Mouse (Mus musculus) CH12.LX (cell line): Measurements from ENCODE around the gene Pip5kl1. TPM values are rescaled to one million over a fixed set of nuclear protein-coding genes. Genes with fewer than 3 reads are reported as not detected.

Experiments used
- DNase-seq: peaks from one replicate; pipeline ENCODE4 v3.0.0-alpha.2; 2013; ENCODE audit errors: extremely low read depth
- H3K27ac ChIP-seq: 2 replicates; pipeline ENCODE4 v1.5.1; 2012; ENCODE audit warnings: low read depth, mild to moderate bottlenecking, control low read depth, moderate library complexity; ENCODE audit not compliant: insufficient read depth
- H3K27me3 ChIP-seq: replicated peaks from 2 replicates; pipeline ENCODE3; 2012; ENCODE audit warnings: inconsistent platforms
- H3K36me3 ChIP-seq, 2 experiments: replicated peaks in 1 of 2; 2 replicates each; pipeline versions ENCODE3 to v1.6.1; 2012; ENCODE audit warnings: inconsistent platforms in 1 of 2, low read length in 1 of 2, mild to moderate bottlenecking in 1 of 2, mixed read lengths in 1 of 2, moderate library complexity in 1 of 2; ENCODE audit not compliant: control insufficient read depth in 1 of 2, insufficient read depth in 1 of 2
- H3K4me1 ChIP-seq, 2 experiments: 2 replicates each; pipeline ENCODE4 v1.6.1; 2012; ENCODE audit warnings: inconsistent platforms in 1 of 2, moderate library complexity in 1 of 2; ENCODE audit not compliant: insufficient read depth in 2 of 2, control insufficient read depth in 1 of 2
- H3K4me2 ChIP-seq: 2 replicates; pipeline ENCODE4 v1.6.1; 2012; ENCODE audit warnings: low read depth, mild to moderate bottlenecking, control low read depth; ENCODE audit not compliant: poor library complexity, insufficient read depth, severe bottlenecking
- H3K4me3 ChIP-seq, 3 experiments: fragments of 150-350 bp in 1 of 3; sonication (generic) in 1 of 3; replicated peaks in 1 of 3; 2 replicates each; pipeline versions ENCODE3 to v1.5.1; 2011 to 2012; ENCODE audit warnings: low read depth in 2 of 3, low read length in 2 of 3, mild to moderate bottlenecking in 2 of 3, moderate library complexity in 2 of 3, control low read depth in 1 of 3, improper control_type of control experiment in 1 of 3, inconsistent platforms in 1 of 3, mixed read lengths in 1 of 3; ENCODE audit not compliant: poor library complexity in 1 of 3
- H3K79me2 ChIP-seq: replicated peaks from 2 replicates; pipeline ENCODE4 v1.6.1; 2012; ENCODE audit warnings: mild to moderate bottlenecking, moderate library complexity; ENCODE audit not compliant: control insufficient read depth, poor library complexity, insufficient read depth, severe bottlenecking; ENCODE audit errors: extremely low read depth
- H3K9ac ChIP-seq: 2 replicates; pipeline ENCODE4 v1.6.1; 2012; ENCODE audit warnings: low read depth, mild to moderate bottlenecking, control low read depth, moderate library complexity; ENCODE audit not compliant: insufficient read depth
- H3K9me3 ChIP-seq: replicated peaks from 2 replicates; pipeline ENCODE3; 2012; ENCODE audit warnings: low read length, inconsistent platforms, mixed read lengths
- CHD2 ChIP-seq: IDR thresholded peaks from 2 replicates; pipeline ENCODE4 v1.6.1; 2011; ENCODE audit warnings: low read length, improper control_type of control experiment
- E2F4 ChIP-seq: IDR thresholded peaks from 2 replicates; pipeline ENCODE4 v1.6.1; 2011; ENCODE audit warnings: low read depth, low read length, improper control_type of control experiment; ENCODE audit not compliant: insufficient replicate concordance
- ELF1 ChIP-seq: IDR thresholded peaks from 2 replicates; pipeline ENCODE4 v1.6.1; 2014; ENCODE audit warnings: low read depth, mild to moderate bottlenecking, inconsistent platforms, low read length, improper control_type of control experiment
- EP300 ChIP-seq: IDR thresholded peaks from 2 replicates; pipeline ENCODE4 v1.6.1; 2011; ENCODE audit warnings: low read length, improper control_type of control experiment
- ETS1 ChIP-seq: conservative IDR thresholded peaks from 2 replicates; pipeline ENCODE4 v1.6.1; 2012; ENCODE audit warnings: low read depth, mild to moderate bottlenecking, inconsistent platforms, low read length, improper control_type of control experiment, moderate library complexity
- IRF4 ChIP-seq: IDR thresholded peaks from 2 replicates; pipeline ENCODE4 v1.6.1; 2014; ENCODE audit warnings: low read depth, mild to moderate bottlenecking, inconsistent platforms, low read length, improper control_type of control experiment
- JUND ChIP-seq: conservative IDR thresholded peaks from 2 replicates; pipeline ENCODE4 v1.6.1; 2011; ENCODE audit warnings: low read depth, low read length, improper control_type of control experiment
- KAT2A ChIP-seq: IDR thresholded peaks from 2 replicates; pipeline ENCODE4 v1.6.1; 2012; ENCODE audit warnings: low read length, improper control_type of control experiment, inconsistent platforms; ENCODE audit not compliant: insufficient replicate concordance
- MAX ChIP-seq: IDR thresholded peaks from 2 replicates; pipeline ENCODE4 v1.6.1; 2011; ENCODE audit warnings: low read length, improper control_type of control experiment
- MXI1 ChIP-seq: IDR thresholded peaks from 2 replicates; pipeline ENCODE4 v1.6.1; 2011; ENCODE audit warnings: mild to moderate bottlenecking, low read depth, low read length, improper control_type of control experiment
- MYC ChIP-seq: IDR thresholded peaks from 2 replicates; pipeline ENCODE4 v1.6.1; 2011; ENCODE audit warnings: low read depth, mild to moderate bottlenecking, improper control_type of control experiment, low read length
- NELFE ChIP-seq: IDR thresholded peaks from 2 replicates; pipeline ENCODE4 v1.6.1; 2011; ENCODE audit warnings: low read depth, low read length, improper control_type of control experiment
- PAX5 ChIP-seq: IDR thresholded peaks from 2 replicates; pipeline ENCODE4 v1.6.1; 2012; ENCODE audit warnings: low read length, inconsistent platforms, mixed read lengths
- RCOR1 ChIP-seq: conservative IDR thresholded peaks from 2 replicates; pipeline ENCODE4 v1.6.1; 2012; ENCODE audit warnings: low read depth, mild to moderate bottlenecking, inconsistent platforms, low read length, improper control_type of control experiment
- SMC3 ChIP-seq: IDR thresholded peaks from 2 replicates; pipeline ENCODE4 v1.6.1; 2011; ENCODE audit warnings: low read depth, low read length, improper control_type of control experiment
- UBTF ChIP-seq: IDR thresholded peaks from 2 replicates; pipeline ENCODE4 v1.6.1; 2012; ENCODE audit warnings: low read depth, mild to moderate bottlenecking, inconsistent platforms, low read length, improper control_type of control experiment, moderate library complexity
- USF1 ChIP-seq: IDR thresholded peaks from 2 replicates; pipeline ENCODE4 v1.6.1; 2014; ENCODE audit warnings: low read depth, mild to moderate bottlenecking, inconsistent platforms, low read length, improper control_type of control experiment
- USF2 ChIP-seq: conservative IDR thresholded peaks from 2 replicates; pipeline ENCODE4 v1.6.1; 2011; ENCODE audit warnings: low read depth, low read length, improper control_type of control experiment
- ZKSCAN1 ChIP-seq: IDR thresholded peaks from 2 replicates; pipeline ENCODE4 v1.6.1; 2012; ENCODE audit warnings: low read depth, inconsistent platforms, low read length, improper control_type of control experiment, borderline replicate concordance
- ZNF384 ChIP-seq: IDR thresholded peaks from 2 replicates; pipeline ENCODE4 v1.6.1; 2012; ENCODE audit warnings: low read depth, low read length, improper control_type of control experiment, inconsistent platforms
- dilution Hi-C: fragments of 300-500 bp; cut with MboI; formaldehyde crosslinking; loops from 2 replicates; pipeline ENCODE4 v1.14.3; 2020; ENCODE audit warnings: low sequenced_read_pairs; ENCODE audit not compliant: extremely low pct_unique_long_range_greater_than_20kb, extremely low pct_ligation_motif_present
- in situ Hi-C: fragments of 300-500 bp; cut with MboI; formaldehyde crosslinking; loops from 3 replicates; pipeline ENCODE4 v1.14.3; 2019; ENCODE audit warnings: low sequenced_read_pairs, low pct_ligation_motif_present, low pct_unique_long_range_greater_than_20kb, mixed read lengths
- polyA plus RNA-seq: library from polyadenylated mRNA; unstranded; fragments of >175 nt; gene quantifications from 2 replicates; pipeline ENCODE4 v1.2.1, GENCODE M21; 2012; ENCODE audit warnings: low read depth; ENCODE audit not compliant: insufficient read length
- total RNA-seq, 2 experiments: library from RNA; depleted of rRNA; stranded (reverse); fragments of 300-350 nt in 1 of 2; fragments of >200 nt in 1 of 2; gene quantifications; 2 replicates each; pipeline ENCODE4 v1.2.3; 2012 to 2014

Gene Pip5kl1
- total and polyA plus RNA-seq, 3 experiments = 0.28 to 0.64 (median 0.57) TPM

DNA sequence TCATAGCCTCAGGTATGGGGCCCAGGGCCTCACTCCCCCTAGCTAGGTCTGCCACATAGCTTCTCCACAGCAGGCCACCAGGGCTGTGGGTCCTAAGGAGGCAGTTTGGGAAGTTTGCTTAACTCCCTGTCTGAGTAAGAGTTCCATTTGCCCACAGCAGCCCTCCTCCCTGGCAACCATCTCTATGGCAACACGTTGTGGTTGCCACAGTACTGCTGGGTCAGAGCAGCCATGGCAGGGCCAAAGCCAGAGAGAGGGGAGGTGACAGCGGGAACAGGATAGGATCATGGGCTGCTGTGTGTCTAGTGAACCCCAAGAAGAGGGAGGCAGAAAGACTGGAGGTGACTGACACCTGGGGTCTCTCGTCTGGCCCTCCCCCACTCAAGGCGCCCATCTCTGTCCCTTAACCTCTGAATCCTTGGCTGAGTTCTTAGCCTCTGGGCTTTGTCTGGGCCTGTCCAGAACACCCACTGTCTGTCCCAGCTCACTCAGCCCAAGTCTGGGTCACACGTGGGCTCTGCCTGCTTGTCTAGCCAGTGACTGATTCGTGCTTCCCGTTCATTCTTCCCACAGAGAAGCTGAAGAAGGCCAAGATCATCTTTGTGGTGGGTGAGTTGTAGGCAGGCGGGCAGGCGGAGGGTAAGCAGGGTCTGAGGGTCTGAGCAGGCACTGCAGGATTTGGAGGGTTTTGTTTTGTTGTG, 54.8 kb downstream of the Pip5kl1 start:
- H3K9me3 ChIP-seq = no peaks in the 10 kb centered on the region
- H3K4me1 ChIP-seq = peaks cover 14 to 34% of the 10 kb centered on the region in 2 experiments
- in situ Hi-C loops (no loop called here), dilution Hi-C loops (no loop called here)
- H3K36me3 ChIP-seq = peaks cover 0 to 2% of the 10 kb centered on the region in 2 experiments
- no peak overlapping the region for H3K4me3 ChIP-seq
- H3K9ac ChIP-seq = no peak overlapping the region
- no peak overlapping the region for H3K27ac ChIP-seq
- no peak for TF ChIP-seq USF1
- TF ChIP-seq MXI1 = peak; percentile 91
- TF ChIP-seq IRF4 = no peak
- TF ChIP-seq MAX = no peak
- TF ChIP-seq MYC = no peak
- no peak for TF ChIP-seq SMC3
- no peak for TF ChIP-seq USF2
- TF ChIP-seq PAX5 = no peak
- peak; percentile 36 for DNase-seq
- H3K4me2 ChIP-seq = no peak overlapping the region
- H3K27me3 ChIP-seq = no peaks in the 10 kb centered on the region
- no peaks in the 10 kb centered on the region for H3K79me2 ChIP-seq

DNA sequence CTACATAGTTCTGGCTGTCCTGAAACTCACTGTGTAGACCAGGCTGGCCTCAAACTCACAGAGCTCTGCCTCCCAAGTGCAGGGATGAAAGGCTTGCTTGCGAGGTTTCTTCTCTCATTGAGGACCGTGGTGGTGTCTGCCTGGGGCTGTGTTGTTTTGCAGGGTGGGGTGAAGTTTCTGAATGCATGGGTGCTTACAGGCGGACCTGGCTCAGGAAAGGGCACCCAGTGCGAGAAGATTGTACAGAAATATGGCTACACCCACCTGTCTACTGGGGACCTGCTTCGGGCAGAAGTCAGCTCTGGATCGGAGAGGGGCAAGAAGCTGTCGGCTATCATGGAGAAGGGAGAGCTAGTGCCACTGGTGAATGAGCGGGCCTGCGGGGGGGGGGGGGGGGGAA, 55.4 kb downstream of the Pip5kl1 start:
- Histone ChIP-seq H3K4me2 (no peak overlapping the region), H3K9ac (no peak overlapping the region), H3K79me2 (no peaks in the 10 kb centered on the region), H3K4me1 (peaks cover 14 to 40% of the 10 kb centered on the region in 2 experiments), H3K27me3 (no peaks in the 10 kb centered on the region), H3K36me3 (peaks cover 0 to 2% of the 10 kb centered on the region in 2 experiments), H3K4me3 (no peak overlapping the region), H3K9me3 (no peaks in the 10 kb centered on the region), H3K27ac (no peak overlapping the region)
- in situ Hi-C loops = loop anchor here (5.0 kb wide), 2 partner anchors 42 to 127 kb away; partner anchors contain the start of gene Tor2a
- dilution Hi-C loops = no loop called here
- DNase-seq = no peak
- TF ChIP-seq SMC3 (no peak), ZKSCAN1 (no peak), CHD2 (no peak), JUND (no peak), MAX (no peak)

DNA sequence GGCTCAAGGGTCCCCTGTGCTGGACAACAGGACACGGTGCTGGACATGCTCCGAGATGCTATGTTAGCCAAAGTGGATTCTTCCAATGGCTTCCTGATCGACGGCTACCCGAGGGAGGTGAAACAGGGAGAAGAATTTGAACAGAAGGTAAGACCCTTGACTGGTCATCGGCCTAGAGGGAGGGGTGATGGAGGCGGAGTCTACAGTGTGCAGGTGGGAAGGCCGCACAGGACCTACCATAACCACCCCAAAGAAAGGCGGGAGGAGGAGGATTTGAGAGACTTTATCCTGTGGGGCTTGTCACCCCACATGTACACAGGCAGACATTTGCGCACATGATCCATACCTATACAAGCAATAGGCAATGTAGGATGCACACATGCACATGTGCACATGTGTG, 56.4 kb downstream of the Pip5kl1 start:
- peaks cover 13 to 38% of the 10 kb centered on the region in 2 experiments for H3K4me1 ChIP-seq
- dilution Hi-C loops = no loop called here
- no peak for DNase-seq
- H3K4me2 ChIP-seq = no peak overlapping the region
- no peak overlapping the region for H3K9ac ChIP-seq
- in situ Hi-C loops = loop anchor here (5.0 kb wide), 2 partner anchors 41 to 126 kb away; partner anchors contain the start of gene Tor2a
- H3K36me3 ChIP-seq = peaks cover 0 to 2% of the 10 kb centered on the region in 2 experiments
- H3K79me2 ChIP-seq = no peaks in the 10 kb centered on the region
- no peak overlapping the region for H3K4me3 ChIP-seq
- H3K27ac ChIP-seq = no peak overlapping the region
- TF ChIP-seq E2F4 (no peak), ZNF384 (no peak), UBTF (no peak), KAT2A (no peak), ELF1 (no peak), ETS1 (no peak), EP300 (no peak), MAX (no peak), NELFE (no peak), RCOR1 (no peak), IRF4 (no peak)
- no peaks in the 10 kb centered on the region for H3K27me3 ChIP-seq
- no peaks in the 10 kb centered on the region for H3K9me3 ChIP-seq
